Mouse (Mus musculus): ENCODE results near the gene Pclo. TPM values are rescaled to one million over a fixed set of nuclear protein-coding genes. Genes with fewer than 3 reads are reported as not detected.

Pclo gene
- polyA plus RNA-seq, 1 experiment: not detected

DNA sequence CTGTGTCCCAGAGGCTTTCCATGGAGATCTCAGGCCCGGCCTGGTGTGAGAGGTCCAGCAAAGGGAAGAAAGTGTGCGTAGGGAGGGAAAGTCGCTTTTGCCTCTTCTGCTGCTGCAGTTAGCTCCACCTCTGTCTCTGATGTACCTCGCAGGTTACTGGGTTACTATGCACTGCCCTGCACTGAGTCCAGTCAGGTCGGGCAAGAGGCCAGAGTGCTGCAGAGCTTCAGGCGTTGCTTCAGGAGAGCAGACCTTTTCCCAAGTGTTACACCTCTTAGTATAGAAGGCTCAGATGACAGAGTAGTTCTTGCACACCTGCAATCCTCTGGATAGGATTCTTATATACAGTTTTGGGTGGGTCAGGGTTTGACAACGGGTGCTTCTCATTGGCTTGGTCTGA lies 108.6 kb downstream of the Pclo start:
- Histone ChIP-seq H3K4me1 (ENCODE audit: control insufficient read depth, insufficient read depth, low read length) (no peaks in the 10 kb centered on the region), H3K4me3 (replicated peaks; ENCODE audit: control insufficient read depth, low read depth, low read length) (no peak overlapping the region), H3K27ac (ENCODE audit: control insufficient read depth, insufficient read depth, low read depth, low read length, poor library complexity) (no peak overlapping the region)
- WGBS: 67% methylated on average over 7 of the region's 7 CpGs
- TF ChIP-seq POLR2A (IDR thresholded peaks at IDR 0.05; ENCODE audit: borderline replicate concordance, control insufficient read depth, low read depth, low read length) (no peak), CTCF (IDR thresholded peaks at IDR 0.05; ENCODE audit: control insufficient read depth, insufficient read depth, low read length) (no peak)

DNA sequence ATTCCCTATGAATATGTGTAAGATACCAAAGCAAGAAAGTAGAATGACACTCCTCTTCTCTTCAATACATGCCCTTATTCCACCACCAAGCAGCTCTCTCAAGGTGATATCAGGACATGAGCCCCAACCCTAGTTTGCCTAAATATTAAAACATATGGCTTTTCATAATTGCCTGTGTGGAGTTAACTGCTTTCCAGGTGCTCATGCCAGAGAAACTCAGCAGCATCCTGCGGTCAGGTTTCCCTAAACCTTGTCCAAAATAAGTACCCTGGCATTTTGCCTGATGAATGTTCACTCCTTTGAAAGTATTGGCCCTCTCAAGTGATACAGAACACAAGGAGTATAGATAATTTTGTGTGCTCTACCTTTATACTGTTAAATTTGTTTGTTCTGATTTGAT lies 126.5 kb downstream of the Pclo start:
- no peak overlapping the region for H3K4me3 ChIP-seq (replicated peaks; ENCODE audit: control insufficient read depth, low read depth, low read length)
- no peak overlapping the region for H3K27ac ChIP-seq (ENCODE audit: control insufficient read depth, insufficient read depth, low read depth, low read length, poor library complexity)
- TF ChIP-seq CTCF (IDR thresholded peaks at IDR 0.05; ENCODE audit: control insufficient read depth, insufficient read depth, low read length): no peak
- WGBS: 76% methylated on average over 1 of the region's 1 CpGs
- no peaks in the 10 kb centered on the region for H3K4me1 ChIP-seq (ENCODE audit: control insufficient read depth, insufficient read depth, low read length)

- no peak overlapping the region for H3K4me3 ChIP-seq (replicated peaks; ENCODE audit: control insufficient read depth, low read depth, low read length)
- H3K4me1 ChIP-seq (ENCODE audit: control insufficient read depth, insufficient read depth, low read length): no peaks in the 10 kb centered on the region
- no peak overlapping the region for H3K27ac ChIP-seq (ENCODE audit: control insufficient read depth, insufficient read depth, low read depth, low read length, poor library complexity)
- WGBS: 84% methylated on average over 3 of the region's 3 CpGs
- TF ChIP-seq POLR2A (IDR thresholded peaks at IDR 0.05; ENCODE audit: borderline replicate concordance, control insufficient read depth, low read depth, low read length) (no peak), CTCF (IDR thresholded peaks at IDR 0.05; ENCODE audit: control insufficient read depth, insufficient read depth, low read length) (no peak)
These were observed 131.1 kb downstream of the Pclo start for GRCm38 (mm10) chr5:14645856-14646255.

DNA sequence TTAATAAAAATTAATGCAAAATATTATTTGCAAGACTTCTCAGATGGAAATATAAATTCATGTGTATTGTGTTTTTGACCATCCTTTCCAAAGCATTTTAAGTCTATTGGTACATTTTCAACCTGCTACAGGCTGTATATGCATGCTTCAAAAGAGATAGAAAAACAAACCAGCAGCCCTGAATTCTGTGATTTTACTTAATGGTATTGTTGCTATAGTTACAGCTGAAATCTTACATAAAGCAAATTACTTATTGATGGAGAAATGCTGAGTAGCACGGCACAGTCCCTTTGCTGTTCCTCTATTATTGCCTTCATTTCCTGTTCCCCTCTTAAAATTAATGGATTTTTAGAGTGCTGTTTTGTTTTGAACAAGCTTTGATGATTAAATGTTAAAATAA lies 145.9 kb downstream of the Pclo start:
- H3K27ac ChIP-seq (ENCODE audit: control insufficient read depth, insufficient read depth, low read depth, low read length, poor library complexity): no peak overlapping the region
- no peaks in the 10 kb centered on the region for H3K4me1 ChIP-seq (ENCODE audit: control insufficient read depth, insufficient read depth, low read length)
- WGBS: 46% methylated on average over 1 of the region's 1 CpGs
- H3K4me3 ChIP-seq (replicated peaks; ENCODE audit: control insufficient read depth, low read depth, low read length): no peak overlapping the region
- TF ChIP-seq POLR2A (IDR thresholded peaks at IDR 0.05; ENCODE audit: borderline replicate concordance, control insufficient read depth, low read depth, low read length) (no peak), CTCF (IDR thresholded peaks at IDR 0.05; ENCODE audit: control insufficient read depth, insufficient read depth, low read length) (no peak)

GRCm38 (mm10) chr5:14662180-14662579 lies 147.5 kb downstream of the Pclo start:
- H3K4me3 ChIP-seq (replicated peaks; ENCODE audit: control insufficient read depth, low read depth, low read length): no peak overlapping the region
- no peak overlapping the region for H3K27ac ChIP-seq (ENCODE audit: control insufficient read depth, insufficient read depth, low read depth, low read length, poor library complexity)
- 66% methylated on average over 1 of the region's 1 CpGs for WGBS
- no peaks in the 10 kb centered on the region for H3K4me1 ChIP-seq (ENCODE audit: control insufficient read depth, insufficient read depth, low read length)
- TF ChIP-seq POLR2A (IDR thresholded peaks at IDR 0.05; ENCODE audit: borderline replicate concordance, control insufficient read depth, low read depth, low read length) (no peak), CTCF (IDR thresholded peaks at IDR 0.05; ENCODE audit: control insufficient read depth, insufficient read depth, low read length) (no peak)

- TF ChIP-seq CTCF (IDR thresholded peaks at IDR 0.05; ENCODE audit: control insufficient read depth, insufficient read depth, low read length) (no peak), POLR2A (IDR thresholded peaks at IDR 0.05; ENCODE audit: borderline replicate concordance, control insufficient read depth, low read depth, low read length) (no peak)
- H3K4me1 ChIP-seq (ENCODE audit: control insufficient read depth, insufficient read depth, low read length): no peaks in the 10 kb centered on the region
- no peak overlapping the region for H3K4me3 ChIP-seq (replicated peaks; ENCODE audit: control insufficient read depth, low read depth, low read length)
- no peak overlapping the region for H3K27ac ChIP-seq (ENCODE audit: control insufficient read depth, insufficient read depth, low read depth, low read length, poor library complexity)
- 79% methylated on average over 1 of the region's 1 CpGs for WGBS
These were observed 147.9 kb downstream of the Pclo start for GRCm38 (mm10) chr5:14662603-14663002.

DNA sequence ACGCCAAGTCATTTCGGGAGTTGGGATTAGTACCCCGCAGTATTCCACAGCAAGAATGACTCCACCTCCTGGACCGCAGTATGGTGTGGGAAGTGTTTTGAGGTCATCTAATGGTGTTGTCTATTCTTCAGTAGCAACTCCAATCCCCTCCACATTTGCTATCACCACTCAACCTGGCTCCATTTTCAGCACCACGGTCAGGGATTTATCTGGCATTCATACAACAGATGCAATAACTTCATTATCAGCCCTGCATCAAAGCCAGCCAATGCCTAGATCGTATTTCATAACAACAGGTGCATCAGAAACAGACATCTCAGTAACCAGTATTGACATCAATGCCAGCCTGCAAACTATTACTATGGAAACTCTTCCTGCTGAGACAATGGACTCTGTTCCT lies 165.7 kb downstream of the Pclo start:
- TF ChIP-seq POLR2A (IDR thresholded peaks at IDR 0.05; ENCODE audit: borderline replicate concordance, control insufficient read depth, low read depth, low read length) (no peak), CTCF (IDR thresholded peaks at IDR 0.05; ENCODE audit: control insufficient read depth, insufficient read depth, low read length) (no peak)
- WGBS: 86% methylated on average over 6 of the region's 6 CpGs
- Histone ChIP-seq H3K4me1 (ENCODE audit: control insufficient read depth, insufficient read depth, low read length) (no peaks in the 10 kb centered on the region), H3K4me3 (replicated peaks; ENCODE audit: control insufficient read depth, low read depth, low read length) (no peak overlapping the region), H3K27ac (ENCODE audit: control insufficient read depth, insufficient read depth, low read depth, low read length, poor library complexity) (no peak overlapping the region)

- Histone ChIP-seq H3K4me1 (ENCODE audit: control insufficient read depth, insufficient read depth, low read length) (no peaks in the 10 kb centered on the region), H3K27ac (ENCODE audit: control insufficient read depth, insufficient read depth, low read depth, low read length, poor library complexity) (no peak overlapping the region), H3K4me3 (replicated peaks; ENCODE audit: control insufficient read depth, low read depth, low read length) (no peak overlapping the region)
- TF ChIP-seq CTCF (IDR thresholded peaks at IDR 0.05; ENCODE audit: control insufficient read depth, insufficient read depth, low read length) (no peak), POLR2A (IDR thresholded peaks at IDR 0.05; ENCODE audit: borderline replicate concordance, control insufficient read depth, low read depth, low read length) (no peak)
- WGBS: 57% methylated on average over 2 of the region's 2 CpGs
These were observed 177.3 kb downstream of the Pclo start for GRCm38 (mm10) chr5:14691995-14692394.

- H3K4me1 ChIP-seq (ENCODE audit: control insufficient read depth, insufficient read depth, low read length): no peaks in the 10 kb centered on the region
- no peak overlapping the region for H3K27ac ChIP-seq (ENCODE audit: control insufficient read depth, insufficient read depth, low read depth, low read length, poor library complexity)
- 93% methylated on average over 2 of the region's 2 CpGs for WGBS
- TF ChIP-seq POLR2A (IDR thresholded peaks at IDR 0.05; ENCODE audit: borderline replicate concordance, control insufficient read depth, low read depth, low read length) (no peak), CTCF (IDR thresholded peaks at IDR 0.05; ENCODE audit: control insufficient read depth, insufficient read depth, low read length) (no peak)
- H3K4me3 ChIP-seq (replicated peaks; ENCODE audit: control insufficient read depth, low read depth, low read length): no peak overlapping the region
These were observed 182.0 kb downstream of the Pclo start for GRCm38 (mm10) chr5:14696745-14697144.

Measured in bone marrow, adult 2 months (tissue).